Mouse (Mus musculus) CH12.LX (cell line): ENCODE measurements at regions not wholly inside any gene's neighbourhood (a gene's known extent, or its start where the extent isn't known, plus 50 kb on each side); places are given as distances from the start of the nearest gene placed in this dataset.

Source experiments
- DNase-seq: peaks from one replicate; pipeline ENCODE4 v3.0.0-alpha.2; 2013; ENCODE audit errors: extremely low read depth
- H3K27ac ChIP-seq: 2 replicates; pipeline ENCODE4 v1.5.1; 2012; ENCODE audit warnings: low read depth, mild to moderate bottlenecking, control low read depth, moderate library complexity; ENCODE audit not compliant: insufficient read depth
- H3K27me3 ChIP-seq: replicated peaks from 2 replicates; pipeline ENCODE3; 2012; ENCODE audit warnings: inconsistent platforms
- H3K36me3 ChIP-seq, 2 experiments: replicated peaks in 1 of 2; 2 replicates each; pipeline versions ENCODE3 to v1.6.1; 2012; ENCODE audit warnings: inconsistent platforms in 1 of 2, low read length in 1 of 2, mild to moderate bottlenecking in 1 of 2, mixed read lengths in 1 of 2, moderate library complexity in 1 of 2; ENCODE audit not compliant: control insufficient read depth in 1 of 2, insufficient read depth in 1 of 2
- H3K4me1 ChIP-seq, 2 experiments: 2 replicates each; pipeline ENCODE4 v1.6.1; 2012; ENCODE audit warnings: inconsistent platforms in 1 of 2, moderate library complexity in 1 of 2; ENCODE audit not compliant: insufficient read depth in 2 of 2, control insufficient read depth in 1 of 2
- H3K4me2 ChIP-seq: 2 replicates; pipeline ENCODE4 v1.6.1; 2012; ENCODE audit warnings: low read depth, mild to moderate bottlenecking, control low read depth; ENCODE audit not compliant: poor library complexity, insufficient read depth, severe bottlenecking
- H3K4me3 ChIP-seq, 3 experiments: fragments of 150-350 bp in 1 of 3; sonication (generic) in 1 of 3; replicated peaks in 1 of 3; 2 replicates each; pipeline versions ENCODE3 to v1.5.1; 2011 to 2012; ENCODE audit warnings: low read depth in 2 of 3, low read length in 2 of 3, mild to moderate bottlenecking in 2 of 3, moderate library complexity in 2 of 3, control low read depth in 1 of 3, improper control_type of control experiment in 1 of 3, inconsistent platforms in 1 of 3, mixed read lengths in 1 of 3; ENCODE audit not compliant: poor library complexity in 1 of 3
- H3K79me2 ChIP-seq: replicated peaks from 2 replicates; pipeline ENCODE4 v1.6.1; 2012; ENCODE audit warnings: mild to moderate bottlenecking, moderate library complexity; ENCODE audit not compliant: control insufficient read depth, poor library complexity, insufficient read depth, severe bottlenecking; ENCODE audit errors: extremely low read depth
- H3K9ac ChIP-seq: 2 replicates; pipeline ENCODE4 v1.6.1; 2012; ENCODE audit warnings: low read depth, mild to moderate bottlenecking, control low read depth, moderate library complexity; ENCODE audit not compliant: insufficient read depth
- H3K9me3 ChIP-seq: replicated peaks from 2 replicates; pipeline ENCODE3; 2012; ENCODE audit warnings: low read length, inconsistent platforms, mixed read lengths
- E2F4 ChIP-seq: IDR thresholded peaks from 2 replicates; pipeline ENCODE4 v1.6.1; 2011; ENCODE audit warnings: low read depth, low read length, improper control_type of control experiment; ENCODE audit not compliant: insufficient replicate concordance
- ELF1 ChIP-seq: IDR thresholded peaks from 2 replicates; pipeline ENCODE4 v1.6.1; 2014; ENCODE audit warnings: low read depth, mild to moderate bottlenecking, inconsistent platforms, low read length, improper control_type of control experiment
- EP300 ChIP-seq: IDR thresholded peaks from 2 replicates; pipeline ENCODE4 v1.6.1; 2011; ENCODE audit warnings: low read length, improper control_type of control experiment
- ETS1 ChIP-seq: conservative IDR thresholded peaks from 2 replicates; pipeline ENCODE4 v1.6.1; 2012; ENCODE audit warnings: low read depth, mild to moderate bottlenecking, inconsistent platforms, low read length, improper control_type of control experiment, moderate library complexity
- GABPA ChIP-seq: IDR thresholded peaks from 2 replicates; pipeline ENCODE4 v1.6.1; 2012; ENCODE audit warnings: low read depth, low read length, improper control_type of control experiment, inconsistent platforms; ENCODE audit not compliant: insufficient replicate concordance
- HCFC1 ChIP-seq: IDR thresholded peaks from 2 replicates; pipeline ENCODE4 v1.6.1; 2012; ENCODE audit warnings: low read depth, mild to moderate bottlenecking, inconsistent platforms, low read length, improper control_type of control experiment
- IRF4 ChIP-seq: IDR thresholded peaks from 2 replicates; pipeline ENCODE4 v1.6.1; 2014; ENCODE audit warnings: low read depth, mild to moderate bottlenecking, inconsistent platforms, low read length, improper control_type of control experiment
- JUN ChIP-seq: IDR thresholded peaks from 2 replicates; pipeline ENCODE4 v1.6.1; 2011; ENCODE audit warnings: low read depth, mild to moderate bottlenecking, low read length, improper control_type of control experiment, moderate library complexity; ENCODE audit not compliant: insufficient read depth
- JUND ChIP-seq: conservative IDR thresholded peaks from 2 replicates; pipeline ENCODE4 v1.6.1; 2011; ENCODE audit warnings: low read depth, low read length, improper control_type of control experiment
- MAFK ChIP-seq: IDR thresholded peaks from 2 replicates; pipeline ENCODE4 v1.6.1; 2011; ENCODE audit warnings: low read length, improper control_type of control experiment; ENCODE audit not compliant: insufficient replicate concordance
- MAX ChIP-seq: IDR thresholded peaks from 2 replicates; pipeline ENCODE4 v1.6.1; 2011; ENCODE audit warnings: low read length, improper control_type of control experiment
- MAZ ChIP-seq: IDR thresholded peaks from 2 replicates; pipeline ENCODE4 v1.6.1; 2012; ENCODE audit warnings: low read depth, mild to moderate bottlenecking, inconsistent platforms, low read length, improper control_type of control experiment, moderate library complexity
- MYC ChIP-seq: IDR thresholded peaks from 2 replicates; pipeline ENCODE4 v1.6.1; 2011; ENCODE audit warnings: low read depth, mild to moderate bottlenecking, improper control_type of control experiment, low read length
- NELFE ChIP-seq: IDR thresholded peaks from 2 replicates; pipeline ENCODE4 v1.6.1; 2011; ENCODE audit warnings: low read depth, low read length, improper control_type of control experiment
- PAX5 ChIP-seq: IDR thresholded peaks from 2 replicates; pipeline ENCODE4 v1.6.1; 2012; ENCODE audit warnings: low read length, inconsistent platforms, mixed read lengths
- POLR2A ChIP-seq: IDR thresholded peaks from 2 replicates; pipeline ENCODE4 v1.6.1; 2011; ENCODE audit warnings: low read depth, mild to moderate bottlenecking, improper control_type of control experiment, low read length
- RCOR1 ChIP-seq: conservative IDR thresholded peaks from 2 replicates; pipeline ENCODE4 v1.6.1; 2012; ENCODE audit warnings: low read depth, mild to moderate bottlenecking, inconsistent platforms, low read length, improper control_type of control experiment
- SIN3A ChIP-seq: IDR thresholded peaks from 2 replicates; pipeline ENCODE4 v1.6.1; 2012; ENCODE audit warnings: low read length, improper control_type of control experiment, inconsistent platforms
- TBP ChIP-seq: conservative IDR thresholded peaks from 2 replicates; pipeline ENCODE4 v1.6.1; 2011; ENCODE audit warnings: low read depth, low read length, improper control_type of control experiment
- USF2 ChIP-seq: conservative IDR thresholded peaks from 2 replicates; pipeline ENCODE4 v1.6.1; 2011; ENCODE audit warnings: low read depth, low read length, improper control_type of control experiment
- ZC3H11A ChIP-seq: IDR thresholded peaks from 2 replicates; pipeline ENCODE4 v1.6.1; 2012; ENCODE audit warnings: low read depth, mild to moderate bottlenecking, inconsistent platforms, low read length, improper control_type of control experiment
- ZKSCAN1 ChIP-seq: IDR thresholded peaks from 2 replicates; pipeline ENCODE4 v1.6.1; 2012; ENCODE audit warnings: low read depth, inconsistent platforms, low read length, improper control_type of control experiment, borderline replicate concordance
- dilution Hi-C: fragments of 300-500 bp; cut with MboI; formaldehyde crosslinking; loops from 2 replicates; pipeline ENCODE4 v1.14.3; 2020; ENCODE audit warnings: low sequenced_read_pairs; ENCODE audit not compliant: extremely low pct_unique_long_range_greater_than_20kb, extremely low pct_ligation_motif_present
- in situ Hi-C: fragments of 300-500 bp; cut with MboI; formaldehyde crosslinking; loops from 3 replicates; pipeline ENCODE4 v1.14.3; 2019; ENCODE audit warnings: low sequenced_read_pairs, low pct_ligation_motif_present, low pct_unique_long_range_greater_than_20kb, mixed read lengths

GRCm38 (mm10) chr1:183712895-183713294 lies 294.9 kb downstream of the Hhipl2 start:
- Histone ChIP-seq H3K79me2 (no peaks in the 10 kb centered on the region), H3K4me1 (peaks cover 0 to 9% of the 10 kb centered on the region in 2 experiments; a peak in 1 of 4 replicates), H3K27me3 (no peaks in the 10 kb centered on the region), H3K9me3 (peaks cover 9% of the 10 kb centered on the region), H3K4me2 (no peak overlapping the region), H3K27ac (no peak overlapping the region), H3K36me3 (no peaks in the 10 kb centered on the region), H3K4me3 (no peak overlapping the region), H3K9ac (no peak overlapping the region)
- TF ChIP-seq ZKSCAN1 (no peak), MAFK (no peak), ELF1 (no peak), RCOR1 (no peak), NELFE (no peak), HCFC1 (no peak), IRF4 (peak; percentile 72), ZC3H11A (no peak), SIN3A (no peak), PAX5 (no peak), ETS1 (no peak), TBP (no peak), EP300 (peak; percentile 55; the same call in 1 of the 2 replicates)
- dilution Hi-C loops: no loop called here
- in situ Hi-C loops: no loop called here
- DNase-seq: peak; percentile 29

DNA sequence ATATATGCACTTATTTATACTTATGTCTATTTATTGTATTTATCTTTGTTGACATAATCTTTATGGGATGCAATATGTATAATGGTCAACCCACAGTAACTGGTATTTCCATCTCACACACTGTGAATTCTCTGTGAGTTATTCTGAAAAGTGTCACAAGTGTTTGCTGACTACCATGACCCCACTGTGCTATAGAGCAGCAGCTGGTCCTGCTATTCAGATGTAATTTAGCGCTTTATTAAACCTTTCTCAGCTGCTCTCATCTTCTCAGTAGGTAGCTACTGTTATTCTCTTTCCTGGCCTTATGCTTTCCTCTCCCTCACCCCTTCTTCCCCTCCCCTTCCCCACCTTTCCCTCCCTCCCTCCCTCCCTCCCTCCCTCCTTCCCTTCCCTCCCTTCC lies 296.0 kb upstream of the Dusp10 start:
- H3K4me1 ChIP-seq: peaks cover 0 to 9% of the 10 kb centered on the region in 2 experiments; a peak in 1 of 4 replicates
- TF ChIP-seq MAZ: no peak
- TF ChIP-seq NELFE: no peak
- no peak for TF ChIP-seq ZC3H11A
- TF ChIP-seq, all 38 proteins: peak for 0
- H3K36me3 ChIP-seq: no peaks in the 10 kb centered on the region
- dilution Hi-C loops (no loop called here), in situ Hi-C loops (no loop called here)
- H3K9me3 ChIP-seq: peaks cover 3% of the 10 kb centered on the region
- no peak overlapping the region for H3K4me3 ChIP-seq
- H3K27me3 ChIP-seq: no peaks in the 10 kb centered on the region
- no peak for DNase-seq
- no peak overlapping the region for H3K27ac ChIP-seq
- H3K9ac ChIP-seq: no peak overlapping the region
- no peaks in the 10 kb centered on the region for H3K79me2 ChIP-seq
- H3K4me2 ChIP-seq: no peak overlapping the region

DNA sequence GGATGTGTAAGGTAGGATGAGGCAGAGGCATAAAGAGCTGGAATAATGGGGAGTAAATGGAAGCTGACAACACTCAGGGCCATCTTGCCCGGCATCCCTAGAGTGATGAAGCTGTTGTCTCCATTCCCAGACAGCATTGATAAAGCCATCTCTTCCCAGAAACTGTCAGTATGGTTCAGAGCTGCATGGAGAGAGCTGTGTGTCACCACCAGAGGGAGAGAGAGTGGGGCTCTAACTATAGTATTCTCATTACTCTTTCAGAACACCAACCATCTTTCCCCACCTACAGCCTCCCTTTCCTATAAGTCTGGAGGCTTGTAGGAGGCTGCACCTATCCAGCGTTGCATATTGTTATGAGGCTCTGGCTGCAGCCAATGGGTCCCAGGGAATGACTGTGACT lies 264.0 kb upstream of the Dusp10 start:
- in situ Hi-C loops: no loop called here
- H3K9ac ChIP-seq: no peak overlapping the region
- H3K4me3 ChIP-seq: no peak overlapping the region
- dilution Hi-C loops: no loop called here
- no peaks in the 10 kb centered on the region for H3K36me3 ChIP-seq
- no peak for TF ChIP-seq GABPA
- no peak for TF ChIP-seq ZC3H11A
- no peak for TF ChIP-seq JUN
- TF ChIP-seq E2F4: no peak
- no peak for TF ChIP-seq MYC
- TF ChIP-seq RCOR1: no peak
- no peak for TF ChIP-seq MAX
- no peak for TF ChIP-seq POLR2A
- TF ChIP-seq TBP: no peak
- TF ChIP-seq MAFK: no peak
- no peak for TF ChIP-seq USF2
- no peak for TF ChIP-seq JUND
- TF ChIP-seq MAZ: no peak
- no peaks in the 10 kb centered on the region for H3K9me3 ChIP-seq
- peaks cover 2% of the 10 kb centered on the region for H3K27me3 ChIP-seq
- no peak overlapping the region for H3K27ac ChIP-seq
- H3K79me2 ChIP-seq: no peaks in the 10 kb centered on the region
- no peaks in the 10 kb centered on the region for H3K4me1 ChIP-seq
- no peak for DNase-seq
- no peak overlapping the region for H3K4me2 ChIP-seq
